Mouse (Mus musculus): Measurements from ENCODE around the gene Medag. TPM values are rescaled to one million over a fixed set of nuclear protein-coding genes. Genes with fewer than 3 reads are reported as not detected.

Medag gene
- total RNA-seq (2021) = 10 to 100 TPM in 1 of 2 experiments, 1 to 10 TPM in 1; 8.8 to 10.5 TPM
- long read RNA-seq, experiment 1, transcript Medag-201 (5 exons, 2,953 nt) = major isoform, 6 of 7 reads
- long read RNA-seq, experiment 1, partial matches to known transcripts = 0 of 7 reads
- long read RNA-seq, experiment 1, other reads (novel, unspliced or antisense) = 1 of 7 reads
- long read RNA-seq, experiment 2, partial matches to known transcripts = 0 of 4 reads
- long read RNA-seq, experiment 2, other reads (novel, unspliced or antisense) = 0 of 4 reads

DNA sequence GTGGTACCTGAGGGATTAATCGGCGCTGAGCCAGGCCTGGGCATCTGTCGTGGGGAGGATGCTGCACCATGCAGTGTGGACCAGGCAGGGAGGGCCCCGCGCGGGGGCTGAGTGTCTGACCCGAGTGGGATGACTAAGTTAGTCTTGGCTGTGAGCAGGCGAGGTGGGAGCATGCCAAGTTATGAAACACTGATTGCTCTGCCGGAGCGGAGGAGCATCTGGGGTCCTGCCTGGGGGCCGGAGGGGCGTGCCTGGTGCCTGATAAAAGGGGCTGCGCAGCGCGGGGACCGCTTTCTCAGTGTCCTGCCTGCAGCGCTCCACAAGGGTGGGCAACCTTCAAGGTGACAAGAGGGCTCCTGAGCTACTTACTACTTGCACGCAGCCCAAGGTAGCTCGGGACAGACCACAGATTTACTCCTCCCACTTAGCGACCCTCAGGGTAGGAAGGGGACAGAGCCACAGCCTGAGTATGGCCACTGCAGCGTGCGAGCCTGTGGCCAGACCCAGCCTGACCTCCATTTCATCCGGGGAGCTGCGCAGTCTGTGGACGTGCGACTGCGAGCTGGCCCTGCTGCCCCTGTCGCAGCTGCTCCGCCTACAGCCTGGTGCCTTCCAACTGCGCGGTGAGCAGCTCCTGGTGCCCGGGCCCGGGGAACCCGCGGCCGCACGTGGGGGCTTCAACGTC lies at the start of gene Medag:
Gene Medag, plus strand, starts transcription at position 241 of the 685 bp plus-strand sequence.
- DNase-seq = peak; percentile 90 to 93

DNA sequence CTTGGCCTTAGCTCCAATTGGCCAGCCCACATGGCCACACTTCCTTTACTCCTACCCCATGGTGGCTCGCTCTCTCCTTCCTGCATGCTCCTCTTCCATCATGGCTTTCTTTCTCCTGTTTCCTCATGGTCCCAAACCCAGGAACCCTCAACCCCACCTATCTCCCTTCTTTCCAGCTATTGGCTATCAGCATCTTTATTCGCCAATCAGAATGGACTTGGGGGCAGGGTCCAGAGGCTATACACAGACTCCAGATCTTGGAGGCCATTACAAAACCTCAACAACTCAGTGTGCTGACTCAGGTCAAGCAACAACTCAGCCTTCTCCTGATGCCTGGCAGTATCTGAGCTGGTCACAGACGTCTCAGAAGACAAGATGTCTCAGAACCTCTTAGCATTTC lies 48.9 kb upstream of the Medag start:
- DNase-seq = no peak

DNA sequence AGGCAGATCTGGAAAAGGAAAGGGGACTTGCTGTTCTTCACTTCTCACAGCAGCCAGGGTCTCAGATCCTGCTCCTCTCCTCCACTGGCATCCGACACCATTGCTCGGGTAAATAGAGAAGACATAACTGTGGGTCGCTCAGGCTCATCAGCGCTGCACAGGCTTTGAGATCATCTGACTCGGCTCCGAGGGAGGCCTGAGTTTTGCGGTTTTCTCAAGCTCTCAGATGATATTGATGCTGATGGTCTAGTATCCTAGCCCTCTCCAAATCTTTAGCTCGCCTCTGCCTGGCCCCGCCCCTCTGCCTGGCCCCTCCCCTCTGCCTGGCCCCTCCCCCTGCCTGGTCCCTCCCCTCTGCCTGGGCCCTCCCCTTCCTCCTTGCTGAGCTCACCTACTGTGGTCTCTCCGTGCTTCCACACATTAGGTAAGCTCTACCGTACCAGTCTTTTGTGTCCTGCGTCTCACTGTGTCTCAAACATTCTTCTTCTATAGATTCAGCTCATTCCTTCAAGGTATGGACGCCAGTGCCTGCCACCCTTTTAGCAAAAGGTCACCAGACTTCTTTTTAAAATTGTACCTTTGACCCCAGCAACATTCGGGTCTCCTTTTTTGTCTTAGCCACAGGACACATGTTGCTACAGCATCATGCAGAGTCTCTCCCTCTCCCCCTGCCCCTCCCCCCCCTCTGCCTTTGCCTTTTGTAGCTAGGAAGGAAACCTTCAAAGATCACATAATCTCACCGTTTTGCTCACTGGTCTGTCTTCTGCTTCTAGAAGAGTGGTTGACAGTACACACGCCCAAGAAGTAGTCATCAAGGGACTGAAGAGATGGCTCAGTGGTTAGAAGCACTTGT lies 47.4 kb upstream of the Medag start:
- no peak for DNase-seq

DNA sequence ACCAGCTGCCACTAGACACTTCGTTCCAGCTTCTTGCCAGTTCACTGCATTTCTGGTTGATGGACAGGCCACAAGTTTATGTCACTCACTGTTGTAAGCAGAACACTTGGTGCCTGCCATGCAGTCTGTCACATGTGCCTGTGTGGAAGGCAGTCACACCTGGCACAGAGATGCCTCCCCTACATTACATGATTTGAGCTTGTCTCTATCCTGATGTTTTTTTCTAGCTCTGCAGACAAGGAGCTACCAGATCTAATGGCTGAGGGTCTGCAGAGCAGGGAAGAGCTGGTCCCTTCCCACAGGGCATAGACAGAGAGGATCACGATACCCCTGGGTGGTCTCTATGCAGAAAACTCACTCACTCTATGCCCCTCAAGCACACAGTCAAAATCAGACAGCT lies 44.5 kb upstream of the Medag start:
- no peak for DNase-seq

DNA sequence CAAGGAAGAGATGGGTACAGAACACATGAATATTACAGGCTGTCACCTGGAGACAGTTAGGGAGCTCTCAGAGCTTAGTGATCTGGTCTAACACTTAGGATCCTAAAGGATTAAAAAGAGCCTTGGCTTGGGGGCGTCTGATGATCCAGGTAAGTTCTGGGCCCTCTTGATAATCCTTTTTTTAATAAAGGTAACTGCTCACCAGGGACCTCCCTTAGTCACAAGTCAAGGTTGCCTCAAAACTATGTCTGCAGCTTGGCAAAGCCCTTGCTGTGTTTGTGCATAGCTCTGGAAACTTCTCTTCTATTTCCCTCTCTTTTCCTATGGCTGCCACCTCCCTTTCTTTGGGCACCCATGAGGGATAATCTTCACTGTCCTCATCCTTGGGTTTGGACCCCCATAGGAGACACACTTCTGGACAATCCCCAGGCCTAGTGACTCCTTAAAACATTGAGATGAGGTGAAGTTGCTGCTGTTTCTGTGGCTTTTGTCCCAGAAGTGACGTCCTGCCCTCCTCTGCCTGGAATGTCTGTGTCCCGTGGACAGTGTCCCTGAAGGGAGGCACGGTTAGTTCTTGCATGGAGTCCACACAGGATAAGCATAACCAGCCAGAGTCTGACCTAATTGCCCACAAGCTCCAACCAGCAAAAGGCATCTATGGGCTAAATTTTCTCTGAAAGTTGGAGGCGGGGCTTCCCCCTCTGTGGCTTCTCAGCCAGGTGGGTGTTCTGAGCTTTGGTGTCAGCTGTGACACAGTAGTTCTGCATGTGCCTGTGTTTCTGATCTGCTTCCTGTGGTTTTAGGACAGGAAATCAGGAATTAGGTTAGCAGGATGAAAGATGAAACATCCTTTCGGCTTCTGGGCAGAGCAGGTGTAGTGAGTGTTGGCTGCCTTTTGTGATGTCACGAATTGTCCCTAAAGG lies 43.7 kb upstream of the Medag start:
- peak; percentile 19 for DNase-seq

DNA sequence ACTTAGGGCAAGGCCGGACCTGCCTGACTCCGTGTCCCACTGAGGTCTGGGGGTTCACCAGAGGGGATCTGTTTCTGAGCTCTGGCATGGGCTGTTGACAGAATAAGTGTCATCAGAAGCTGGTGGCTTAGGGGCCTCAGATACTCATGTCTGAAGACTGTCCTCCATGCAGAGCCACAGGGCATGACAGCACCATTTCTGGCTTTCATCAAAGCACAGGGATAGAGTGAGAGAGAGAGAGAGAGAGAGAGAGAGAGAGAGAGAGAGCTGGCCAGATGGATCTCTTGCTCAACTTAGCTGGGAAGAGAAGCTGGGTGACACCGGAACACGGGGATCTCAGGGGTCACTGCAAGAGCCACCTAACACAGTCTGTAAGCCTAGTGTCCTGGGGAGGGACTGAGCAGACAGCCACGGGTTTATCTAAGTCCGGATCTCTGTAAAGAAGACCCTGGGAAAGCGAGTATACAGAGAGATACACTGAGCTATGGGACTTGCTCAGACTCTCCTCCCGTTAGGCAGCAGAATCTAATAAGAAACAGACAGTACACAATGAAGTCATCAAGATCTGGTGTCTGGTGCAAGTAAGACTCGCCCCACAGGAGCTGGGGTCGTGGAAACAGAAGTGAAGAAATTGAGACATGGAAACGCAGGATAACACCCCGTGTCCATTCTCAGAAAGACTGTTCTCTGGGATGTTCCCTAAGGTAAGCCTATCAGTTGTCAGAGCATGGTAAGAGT lies 42.8 kb upstream of the Medag start:
- peak in 1 of 2 experiments; percentile 16 for DNase-seq

DNA sequence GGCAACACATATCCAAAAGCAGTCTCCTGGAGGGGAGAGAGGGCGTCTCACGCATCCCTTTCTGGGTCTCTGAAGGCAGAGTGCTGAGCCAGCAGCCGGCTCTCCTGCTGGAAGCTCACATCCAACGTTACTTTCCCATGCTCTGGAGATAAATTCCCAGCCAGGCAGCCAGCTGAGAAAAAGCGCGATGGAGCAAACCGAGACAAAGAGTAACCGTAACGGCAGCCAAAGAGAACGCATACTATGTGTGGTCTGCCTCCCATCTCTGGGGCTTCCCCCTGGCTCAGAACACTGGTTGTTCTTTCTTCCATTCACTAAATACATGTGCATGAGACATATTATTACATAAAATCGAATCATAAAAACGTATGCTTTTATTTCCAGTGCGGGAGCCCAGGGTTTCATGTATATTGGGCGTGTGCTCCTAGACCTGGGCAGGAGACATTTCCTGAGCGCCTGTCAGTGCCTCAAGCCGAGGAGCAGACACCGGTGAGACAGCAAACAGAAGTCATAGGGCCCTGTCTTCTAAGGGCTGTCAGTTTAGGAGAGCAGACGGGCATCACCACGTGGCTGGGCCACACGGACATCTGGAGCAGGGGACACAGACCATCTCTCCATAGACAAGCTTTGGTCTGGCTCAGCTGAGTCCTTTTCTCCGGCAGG lies 42.0 kb upstream of the Medag start:
- DNase-seq = peak in 1 of 2 experiments; percentile 16

DNA sequence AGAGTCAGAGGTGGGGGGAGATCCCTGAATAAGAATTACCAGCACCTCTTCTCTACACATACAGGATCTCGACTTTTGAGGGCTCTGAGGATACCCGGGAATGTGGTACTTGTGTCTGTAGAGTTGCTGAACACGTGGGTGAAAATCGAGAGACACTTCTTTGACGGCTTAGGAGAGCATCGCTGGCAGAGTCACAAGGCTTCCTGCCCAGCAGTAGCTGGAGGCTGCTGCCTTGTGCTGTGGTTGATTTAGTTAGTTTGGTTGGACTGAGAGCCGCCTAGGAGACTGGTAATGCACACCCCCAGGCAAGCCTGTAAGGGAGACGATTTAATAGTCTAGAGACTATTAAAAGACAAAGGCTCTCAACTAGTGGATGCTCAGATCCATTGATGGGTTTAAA lies 39.5 kb upstream of the Medag start:
- DNase-seq = no peak

DNA sequence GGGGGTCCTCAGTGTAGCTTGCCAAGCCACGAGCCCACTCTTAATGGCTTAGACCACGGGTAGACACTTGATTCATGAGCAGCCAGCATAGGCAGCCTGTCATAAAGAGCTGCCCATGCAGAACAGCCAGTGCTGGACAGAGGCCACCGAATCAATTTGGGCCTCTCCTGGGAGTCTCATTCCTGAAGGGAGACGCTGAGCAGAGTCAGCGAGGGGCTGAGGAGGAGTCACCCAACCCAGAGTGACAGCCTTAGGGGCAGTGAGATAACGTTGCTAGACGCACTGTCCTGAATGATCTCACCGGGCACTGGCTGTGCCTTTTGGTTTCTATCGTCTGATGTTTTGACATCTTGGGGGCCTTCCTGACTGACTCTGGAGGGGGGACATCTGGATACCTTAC lies 38.3 kb upstream of the Medag start:
- peak; percentile 24 to 27 for DNase-seq

DNA sequence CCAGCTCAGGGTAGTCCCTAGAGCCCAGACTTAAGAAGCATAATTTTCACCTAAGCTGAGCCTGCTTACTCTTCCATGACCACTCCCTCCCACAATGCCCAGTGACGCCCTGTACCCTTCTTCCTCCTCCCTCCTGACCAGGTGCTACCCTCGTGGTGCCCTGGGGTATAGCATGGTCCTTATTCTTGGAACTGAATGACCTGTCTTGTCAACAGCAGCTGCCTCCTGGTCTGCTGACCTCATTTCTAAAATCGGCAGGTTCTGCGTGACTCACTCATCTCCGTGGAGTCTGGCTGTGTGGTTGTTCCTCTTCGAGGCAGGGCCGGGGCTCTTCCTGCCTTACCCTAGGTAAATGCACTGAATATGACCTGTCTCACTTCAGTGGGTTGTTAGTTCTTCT lies 37.5 kb upstream of the Medag start:
- DNase-seq = peak; percentile 44 to 58

DNA sequence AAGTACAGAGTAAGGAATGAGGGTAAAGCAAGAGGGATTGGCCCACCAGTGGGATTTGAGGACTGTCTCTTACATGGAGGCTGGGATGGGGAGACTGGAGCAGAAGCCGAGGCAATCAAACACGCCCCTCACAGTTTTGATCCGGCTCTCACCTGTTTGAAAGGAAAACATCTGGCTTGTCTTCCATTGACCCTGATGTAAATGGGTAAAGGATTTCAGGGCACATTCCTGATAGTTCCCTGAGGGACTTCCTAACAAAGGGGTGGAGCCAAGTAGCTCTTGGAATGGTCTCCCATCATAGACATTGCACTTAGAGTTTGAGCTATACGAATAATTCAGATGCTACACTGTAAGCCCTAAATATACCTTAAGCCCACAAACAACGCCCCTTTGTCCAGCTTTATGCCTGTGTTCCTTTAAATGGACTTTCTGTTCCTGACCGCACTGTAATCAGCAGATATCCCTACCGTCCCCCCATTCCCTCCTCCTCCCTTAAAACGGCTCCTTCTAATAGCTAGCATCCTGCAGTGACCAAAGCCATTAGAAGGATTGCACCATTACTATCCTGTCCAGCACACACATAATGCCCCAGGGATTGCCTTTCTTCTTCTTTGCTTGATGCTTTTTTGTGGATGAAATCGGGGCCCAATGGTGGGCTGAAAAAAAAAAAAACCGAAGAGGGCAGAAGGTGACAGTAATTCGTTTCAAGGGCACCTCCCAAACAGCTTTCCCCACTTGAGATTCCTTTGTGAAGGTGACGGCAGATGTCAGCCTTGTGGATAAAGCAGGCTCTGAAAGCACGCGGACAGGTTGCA lies 36.3 kb upstream of the Medag start:
- peak in 1 of 2 experiments; percentile 14 for DNase-seq

DNA sequence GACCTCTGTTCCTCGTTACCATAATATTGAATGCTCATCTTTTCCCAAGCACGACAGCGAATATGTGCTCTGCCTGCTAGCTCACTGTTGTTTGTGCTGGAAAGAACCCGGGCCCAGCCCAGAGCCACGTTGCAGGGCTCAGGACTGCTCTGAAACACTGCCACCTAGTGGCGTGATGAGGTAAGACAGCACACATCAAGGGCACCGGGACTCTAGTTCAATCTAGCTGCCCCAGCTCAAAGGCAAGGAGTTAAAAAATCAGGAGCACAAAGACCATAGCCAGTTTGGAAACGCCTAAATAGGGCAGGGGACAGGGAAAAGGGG lies 35.7 kb upstream of the Medag start:
- DNase-seq = peak; percentile 88 to 93

DNA sequence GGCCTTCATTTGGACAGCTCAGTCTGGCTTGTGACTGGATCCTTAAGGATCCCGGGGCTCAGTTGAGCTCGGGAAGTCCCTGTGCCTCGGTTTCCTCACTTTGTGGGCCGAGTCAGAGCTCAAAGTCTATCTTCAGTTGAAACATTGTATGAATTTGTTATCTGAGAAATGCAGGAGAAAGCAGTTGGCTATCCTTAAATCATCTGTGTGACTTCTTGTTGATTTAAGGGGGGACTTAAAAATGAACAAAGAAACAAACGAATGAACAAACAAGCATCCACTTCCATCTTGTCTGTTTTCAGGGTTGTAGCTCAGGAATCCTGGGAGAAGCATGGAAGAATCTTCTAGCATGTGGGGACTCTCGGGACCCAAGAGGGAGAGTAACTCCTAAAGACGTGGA lies 35.2 kb upstream of the Medag start:
- no peak for DNase-seq

DNA sequence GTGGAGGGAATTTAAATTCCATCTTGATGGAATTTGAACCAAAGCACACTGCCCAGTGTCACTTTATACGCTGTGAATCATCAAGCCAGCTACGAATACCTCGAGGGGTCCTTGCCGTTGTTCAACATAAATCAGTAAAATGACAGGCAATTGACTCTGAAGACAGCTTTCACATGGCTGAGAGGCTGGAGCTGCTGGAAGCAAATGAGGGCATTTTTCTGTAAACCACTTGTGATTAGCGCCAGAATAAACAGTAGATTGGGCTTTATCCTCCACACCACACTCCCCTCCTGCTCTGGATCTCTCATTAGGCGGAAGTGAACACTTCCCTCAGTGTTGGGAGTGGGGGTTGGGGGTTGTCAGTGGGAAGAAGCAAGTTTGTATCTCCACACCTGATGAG lies 34.3 kb upstream of the Medag start:
- peak in 1 of 2 experiments; percentile 29 for DNase-seq

DNA sequence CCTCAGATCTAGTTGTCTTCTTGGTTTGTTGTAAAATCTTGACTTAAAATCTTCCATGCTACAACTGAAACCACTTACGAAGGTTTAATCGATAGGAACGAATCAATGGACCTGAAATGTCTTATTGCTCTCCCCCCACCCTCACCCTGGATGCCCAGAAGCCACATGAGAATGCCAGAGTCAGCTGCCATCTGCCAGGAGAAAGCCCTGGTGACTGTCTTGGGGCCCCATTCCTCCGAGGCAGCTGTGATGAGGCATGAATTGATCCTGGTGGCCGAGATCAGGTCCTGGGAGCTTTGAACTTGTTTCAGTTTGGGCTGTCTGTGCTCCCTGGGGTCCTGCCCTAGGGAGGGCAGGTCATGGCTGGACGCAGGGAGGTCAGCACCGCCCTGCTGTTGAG lies 33.0 kb upstream of the Medag start:
- peak in 1 of 2 experiments; percentile 55 for DNase-seq

DNA sequence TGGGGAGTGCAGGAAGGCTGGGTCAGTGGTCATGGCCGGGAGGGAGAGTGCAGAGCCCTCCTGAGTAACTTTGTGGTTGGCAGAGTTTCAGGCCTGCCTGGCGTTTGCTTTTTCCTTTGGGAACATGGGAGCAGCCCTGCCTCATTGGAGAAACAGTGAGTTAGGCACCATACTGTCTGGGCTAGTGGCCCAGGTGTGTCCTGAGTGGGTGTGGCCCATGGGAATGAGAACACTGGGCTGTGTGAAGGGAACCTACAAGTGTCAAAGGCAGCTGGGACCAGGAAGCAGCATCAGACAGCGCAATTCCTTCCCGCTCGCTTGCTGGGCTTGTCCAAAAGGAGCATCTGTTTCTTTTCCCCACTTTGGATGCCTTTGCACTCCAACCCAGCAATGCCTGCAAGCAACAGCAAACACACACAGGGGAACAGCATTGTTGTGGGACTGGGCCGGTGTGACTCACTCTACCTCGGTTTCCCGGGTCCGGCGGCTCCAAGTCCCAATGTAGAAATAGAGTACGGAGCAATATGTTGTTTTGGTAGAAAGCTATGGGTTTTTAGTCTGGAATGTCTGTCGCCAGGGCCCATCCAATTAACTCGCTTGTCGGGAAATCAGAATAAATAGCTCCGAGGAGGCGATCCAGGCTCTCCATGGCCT lies 32.3 kb upstream of the Medag start:
- peak; percentile 65 to 74 for DNase-seq

DNA sequence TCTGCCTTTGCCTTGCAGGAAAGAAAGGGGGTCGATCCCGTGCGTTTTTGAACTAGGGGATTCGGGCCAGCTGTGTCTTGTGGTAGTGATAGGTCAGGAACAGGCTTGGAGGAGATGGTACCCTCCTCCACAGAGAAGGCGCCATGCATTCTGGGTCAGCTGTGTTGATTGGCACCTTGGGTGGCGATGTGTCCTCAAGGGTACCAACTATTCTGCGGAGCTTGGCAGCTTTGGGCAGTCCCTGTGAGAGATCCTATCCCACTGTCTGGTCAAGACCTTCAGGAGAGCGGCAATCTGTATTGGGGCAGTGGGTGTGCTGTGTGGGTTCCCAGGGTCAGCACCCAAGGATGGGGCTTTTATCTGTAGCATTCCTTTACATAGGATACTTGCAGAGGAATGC lies 31.7 kb upstream of the Medag start:
- DNase-seq = no peak

DNA sequence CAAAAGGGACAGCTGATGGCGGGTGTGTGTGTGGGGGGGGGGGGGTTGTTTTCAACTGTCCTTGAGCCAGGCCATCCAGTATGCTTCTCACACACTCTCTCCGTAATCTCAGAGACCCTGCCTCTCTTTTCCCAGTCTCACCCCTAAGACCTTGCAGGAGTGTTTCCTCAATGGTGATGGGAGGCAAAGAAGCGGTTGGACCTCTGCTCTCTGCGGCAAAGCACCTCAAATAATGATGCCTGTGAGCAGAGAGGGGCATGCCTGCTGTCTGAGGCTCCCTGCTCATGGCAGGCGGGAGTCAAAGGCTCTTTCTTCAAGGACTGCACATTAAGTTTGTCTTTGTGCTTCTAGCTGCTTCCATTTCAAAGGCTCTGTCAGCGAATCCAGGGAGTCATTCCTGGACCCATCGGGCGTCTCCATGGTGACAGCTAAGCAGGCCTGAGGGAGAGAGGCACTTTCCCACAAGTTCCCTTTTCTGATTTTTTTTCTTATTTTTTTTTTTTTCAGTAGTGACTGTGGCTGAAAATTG lies 31.1 kb upstream of the Medag start:
- DNase-seq = no peak

DNA sequence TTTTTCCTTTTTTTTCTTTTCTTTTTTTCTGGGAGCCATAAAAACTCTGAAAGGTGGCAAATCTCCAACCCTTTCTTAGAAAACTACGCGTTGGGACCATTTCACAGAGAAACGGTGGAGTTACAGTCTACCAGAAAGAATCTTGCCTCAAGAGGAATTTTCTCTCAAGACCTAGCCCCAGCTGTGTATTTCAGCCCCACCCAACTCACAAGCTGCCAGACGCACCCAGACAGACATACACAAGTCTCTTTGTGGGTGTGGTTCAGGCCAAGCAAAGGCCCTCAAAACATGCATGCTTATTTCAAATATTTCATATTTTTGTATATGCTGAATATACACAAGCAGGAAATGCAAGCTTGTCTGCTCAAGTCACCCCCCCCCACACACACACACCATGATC lies 29.6 kb upstream of the Medag start:
- peak; percentile 59 to 69 for DNase-seq
